Mouse (Mus musculus): ENCODE data around the gene Gli3. TPM values are rescaled to one million over a fixed set of nuclear protein-coding genes. Genes with fewer than 3 reads are reported as not detected.

Gli3 gene
- total RNA-seq, 2 experiments from 2014 or later: 1.4 TPM

DNA sequence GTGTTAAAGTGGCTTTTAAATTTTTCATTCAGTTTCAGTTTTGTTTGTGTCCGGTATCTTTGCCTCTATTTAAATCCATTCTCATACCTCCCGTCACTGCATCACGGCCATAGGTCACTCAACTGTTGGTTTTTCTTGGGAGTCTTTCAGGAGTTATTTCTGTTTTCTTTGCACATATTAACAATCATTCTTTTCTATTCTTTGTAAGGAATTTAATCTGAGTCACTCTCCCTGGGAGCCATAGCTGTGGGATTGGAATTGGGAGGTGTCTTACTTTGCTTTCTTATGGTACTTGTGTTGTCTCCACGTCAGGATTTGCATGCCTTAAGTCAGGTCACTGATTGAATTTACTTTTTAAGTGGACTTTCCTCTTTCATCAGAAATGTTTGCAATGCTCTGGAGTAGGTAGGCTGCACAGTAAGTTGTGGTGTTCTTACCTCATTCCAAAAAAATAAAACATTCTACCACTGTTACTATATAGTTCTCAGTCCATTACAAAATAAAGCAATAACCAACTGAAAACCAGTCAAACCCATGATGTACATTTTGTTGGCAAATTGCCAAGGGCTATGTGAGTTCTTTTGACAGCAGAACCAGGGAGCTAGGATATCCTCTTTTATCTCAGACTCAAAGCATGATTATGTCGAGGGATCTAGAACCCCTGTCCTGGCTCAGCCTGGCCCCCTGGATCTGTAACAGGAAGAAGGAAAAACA lies 228.9 kb downstream of the Gli3 start:
- TF ChIP-seq CTCF (IDR thresholded peaks at IDR 0.05): no peak
- no peak for DNase-seq
- intact Hi-C loops (cut with DNase I): no loop called here
- Histone ChIP-seq H3K4me3 (no peak overlapping the region), H3K27ac (no peak overlapping the region)

GRCm38 (mm10) chr13:15692465-15692809 lies 229.4 kb downstream of the Gli3 start:
- intact Hi-C loops (cut with DNase I): no loop called here
- Histone ChIP-seq H3K27ac (no peak overlapping the region), H3K4me3 (no peak overlapping the region)
- TF ChIP-seq CTCF (IDR thresholded peaks at IDR 0.05): no peak
- DNase-seq: no peak

DNA sequence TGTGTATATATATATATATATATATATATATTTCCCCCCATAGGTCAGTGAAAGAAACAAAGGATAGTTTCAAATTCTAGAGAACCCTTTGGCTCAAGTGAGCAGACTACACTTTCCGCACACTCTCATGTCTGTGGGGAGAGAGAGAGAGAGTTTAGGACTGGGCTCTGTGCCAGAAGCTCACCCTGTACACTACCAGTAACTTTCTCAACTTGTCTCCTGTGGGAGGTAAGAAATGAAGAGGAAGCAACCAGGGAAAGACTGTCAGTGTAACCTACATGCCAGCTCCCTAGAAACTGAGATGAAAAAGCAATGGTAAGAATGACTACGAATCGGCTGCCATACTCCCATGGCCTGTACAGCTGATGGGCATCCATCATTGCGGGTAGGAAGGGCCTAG lies 235.2 kb downstream of the Gli3 start:
- intact Hi-C loops (cut with DNase I): no loop called here
- no peak for DNase-seq
- no peak for TF ChIP-seq CTCF (IDR thresholded peaks at IDR 0.05)
- Histone ChIP-seq H3K4me3 (no peak overlapping the region), H3K27ac (no peak overlapping the region)

GRCm38 (mm10) chr13:15699116-15699515 lies 236.1 kb downstream of the Gli3 start:
- no peak for DNase-seq
- no peak for TF ChIP-seq CTCF (IDR thresholded peaks at IDR 0.05)
- intact Hi-C loops (cut with DNase I): no loop called here
- Histone ChIP-seq H3K4me3 (no peak overlapping the region), H3K27ac (no peak overlapping the region)

GRCm38 (mm10) chr13:15704669-15705068 lies 241.6 kb downstream of the Gli3 start:
- H3K4me3 ChIP-seq: no peak overlapping the region
- TF ChIP-seq CTCF (IDR thresholded peaks at IDR 0.05): no peak
- DNase-seq: no peak
- intact Hi-C loops (cut with DNase I): no loop called here
- no peak overlapping the region for H3K27ac ChIP-seq

DNA sequence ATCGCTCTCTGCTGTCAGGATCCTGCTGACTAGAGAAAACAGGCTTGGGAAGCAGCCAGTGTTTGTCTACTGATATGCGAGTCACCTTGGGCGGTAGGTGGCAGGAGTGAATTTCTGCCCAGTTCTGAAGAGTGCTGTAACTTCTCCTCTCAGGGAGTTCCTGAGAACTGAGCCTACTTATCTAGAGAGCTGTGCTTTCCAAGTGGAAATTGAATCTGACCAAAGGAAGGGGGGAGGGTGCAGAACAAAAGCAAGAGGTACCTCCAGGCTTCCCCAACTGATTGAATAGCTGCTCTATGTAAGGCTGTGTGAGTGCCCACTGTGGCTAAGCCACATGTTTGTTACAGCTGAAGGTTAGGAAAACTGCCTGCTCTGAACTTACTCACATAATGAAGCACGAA lies 244.4 kb downstream of the Gli3 start:
- DNase-seq: no peak
- intact Hi-C loops (cut with DNase I): no loop called here
- H3K4me3 ChIP-seq: no peak overlapping the region
- H3K27ac ChIP-seq: no peak overlapping the region
- no peak for TF ChIP-seq CTCF (IDR thresholded peaks at IDR 0.05)

- intact Hi-C loops (cut with DNase I): no loop called here
- no peak for TF ChIP-seq CTCF (IDR thresholded peaks at IDR 0.05)
- no peak overlapping the region for H3K4me3 ChIP-seq
- DNase-seq: no peak
- H3K27ac ChIP-seq: no peak overlapping the region
Observed at GRCm38 (mm10) chr13:15713486-15713885, 250.5 kb downstream of the Gli3 start.

DNA sequence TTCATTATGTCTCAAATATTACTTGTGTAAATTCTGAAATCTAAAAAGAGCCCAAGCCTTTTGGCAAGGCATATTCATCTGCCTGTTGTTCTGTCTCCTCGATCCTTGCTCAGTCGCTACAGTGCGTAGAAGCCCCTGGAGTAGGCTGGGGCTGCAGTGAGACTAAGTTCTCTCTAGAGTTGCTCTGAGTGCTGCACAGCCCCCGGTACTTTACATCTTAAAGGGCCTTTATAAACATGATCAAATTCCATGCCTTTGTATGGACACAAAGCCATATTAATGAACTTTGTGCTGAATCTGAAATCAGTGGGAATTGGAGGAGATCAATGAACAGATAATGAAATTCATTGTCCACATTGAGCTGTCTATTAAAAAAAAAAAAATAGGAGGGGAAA lies 251.3 kb downstream of the Gli3 start:
- no peak for DNase-seq
- Histone ChIP-seq H3K4me3 (no peak overlapping the region), H3K27ac (no peak overlapping the region)
- TF ChIP-seq CTCF (IDR thresholded peaks at IDR 0.05): no peak
- intact Hi-C loops (cut with DNase I): no loop called here

DNA sequence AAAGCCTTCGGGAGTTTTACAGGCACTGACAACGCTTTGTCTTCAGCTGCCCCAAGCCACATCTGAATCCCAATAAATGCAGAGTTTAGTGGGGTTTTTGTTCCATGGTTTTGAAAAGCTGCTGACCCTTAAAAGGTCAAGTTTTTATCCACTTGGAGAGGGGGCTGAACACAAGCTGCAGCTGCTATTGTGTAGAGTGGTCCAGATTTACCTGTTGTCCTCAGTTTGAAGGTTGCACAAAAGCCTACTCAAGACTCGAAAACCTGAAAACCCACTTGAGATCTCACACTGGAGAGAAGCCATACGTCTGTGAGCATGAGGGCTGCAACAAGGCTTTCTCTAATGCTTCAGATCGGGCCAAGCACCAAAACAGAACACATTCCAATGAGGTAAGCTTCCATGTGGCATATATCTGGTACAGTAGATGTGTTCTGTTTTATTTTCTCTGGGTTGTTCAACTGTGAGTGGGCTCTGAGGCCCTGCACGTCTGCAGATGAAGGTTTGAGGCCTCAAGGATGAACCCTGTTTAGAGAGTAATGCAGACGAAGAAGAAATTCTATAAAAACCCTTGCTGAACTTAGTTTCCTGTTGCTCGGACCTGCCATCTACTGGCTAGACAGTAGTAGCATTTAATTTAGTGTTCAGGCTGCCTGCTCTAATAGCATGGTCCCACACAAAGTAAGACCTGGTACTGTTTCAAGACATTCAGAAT lies 251.8 kb downstream of the Gli3 start:
- intact Hi-C loops (cut with DNase I): no loop called here

GRCm38 (mm10) chr13:15721446-15721845 lies 258.4 kb downstream of the Gli3 start:
- no peak for TF ChIP-seq CTCF (IDR thresholded peaks at IDR 0.05)

More for the DNA sequence above, 251.8 kb downstream of the Gli3 start:
- H3K4me3 ChIP-seq: no peak overlapping the region
- no peak overlapping the region for H3K27ac ChIP-seq
- peak; percentile 34 for DNase-seq
- TF ChIP-seq CTCF (IDR thresholded peaks at IDR 0.05): peak; percentile 68

GRCm38 (mm10) chr13:15722766-15723379 lies 259.8 kb downstream of the Gli3 start:
- no peak for DNase-seq
- intact Hi-C loops (cut with DNase I): no loop called here
- Histone ChIP-seq H3K27ac (no peak overlapping the region), H3K4me3 (no peak overlapping the region)
- no peak for TF ChIP-seq CTCF (IDR thresholded peaks at IDR 0.05)

More at GRCm38 (mm10) chr13:15721446-15721845, 258.4 kb downstream of the Gli3 start:
- DNase-seq: no peak
- H3K27ac ChIP-seq: no peak overlapping the region
- intact Hi-C loops (cut with DNase I): no loop called here
- H3K4me3 ChIP-seq: no peak overlapping the region

GRCm38 (mm10) chr13:15724723-15725122 lies 261.7 kb downstream of the Gli3 start:
- DNase-seq: no peak
- intact Hi-C loops (cut with DNase I): no loop called here
- no peak for TF ChIP-seq CTCF (IDR thresholded peaks at IDR 0.05)

DNA sequence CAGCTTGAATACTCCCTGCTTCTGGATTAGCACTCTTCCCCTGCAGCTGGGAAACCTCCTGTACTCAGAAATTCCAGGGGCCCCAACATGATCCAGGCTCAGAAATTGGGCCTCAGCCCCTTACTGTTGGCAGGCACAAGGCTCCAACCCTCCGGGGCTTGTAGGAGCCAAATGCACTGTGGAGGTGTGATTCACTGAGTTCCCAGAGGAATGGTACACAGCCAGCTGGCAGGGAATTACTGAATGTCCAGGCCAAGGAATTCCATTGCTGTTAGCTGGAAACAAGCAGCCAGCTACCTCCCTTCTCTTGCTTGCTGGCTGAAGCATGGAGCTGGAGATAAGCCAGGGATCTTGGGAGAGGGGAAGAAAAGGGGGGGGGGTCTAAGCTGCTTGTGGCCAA lies 278.7 kb downstream of the Gli3 start:
- intact Hi-C loops (cut with DNase I): no loop called here
- Histone ChIP-seq H3K4me3 (no peak overlapping the region), H3K27ac (peak overlapping the region; percentile 60)
- TF ChIP-seq CTCF (IDR thresholded peaks at IDR 0.05): no peak
- peak; percentile 87 for DNase-seq

More at GRCm38 (mm10) chr13:15724723-15725122, 261.7 kb downstream of the Gli3 start:
- Histone ChIP-seq H3K4me3 (no peak overlapping the region), H3K27ac (no peak overlapping the region)
